In genomic region chr7:19001066-19001806, GRCm38 (mm10) we compare ENCODE assay signal across 9 mouse cellular contexts. TPM values are rescaled to one million over a fixed set of nuclear protein-coding genes. Genes with fewer than 3 reads are reported as not detected.
A peak's percentile ranks its signal among the peaks of the same experiment; 100 is the strongest.
DNase-seq lines count a peak whose midpoint lies in the region; ATAC-seq and TF ChIP-seq lines count a peak whose summit lies in the region.
"Had no signal": no experiment of that assay in that cellular context is flagged by ENCODE, and none has a peak within 500 bp of the region (broad histone marks: within the 10 kb centered on the region; RNA-seq: fewer than 3 reads in every experiment).

No protein-coding gene starts in this region.

- no peaks in the 10 kb centered on the region; the same call in 1 of the 2 replicates for H3K36me3 ChIP-seq in kidney, adult 2 months (ENCODE audit: control insufficient read depth, insufficient read depth, low read length)
- H3K36me3 ChIP-seq in lung, embryonic 16.5 days (ENCODE audit: control insufficient read depth, insufficient read depth, low read length) = peaks cover 9% of the 10 kb centered on the region
- peaks cover 7% of the 10 kb centered on the region; the same call in 1 of the 2 replicates for H3K36me3 ChIP-seq in small intestine, adult 2 months (ENCODE audit: control insufficient read depth, insufficient read depth, low read length)

- H3K27ac ChIP-seq in kidney, adult 2 months (ENCODE audit: insufficient read depth, low read depth, low read length) = peak overlapping the region; percentile 6; the same call in 1 of the 2 replicates
- H3K27ac ChIP-seq in lung, embryonic 16.5 days (ENCODE audit: low read length) = 0 out of 2 replicates have a peak overlapping the region, but pooled peaks have one; percentile 13
- peak overlapping the region; percentile 50 for H3K27ac ChIP-seq in small intestine, adult 2 months (ENCODE audit: insufficient read depth, low read depth, low read length)

- H3K27me3 ChIP-seq in kidney, adult 2 months (replicated peaks; ENCODE audit: control insufficient read depth, insufficient read depth, low read length) = no peaks in the 10 kb centered on the region
- H3K27me3 ChIP-seq in lung, embryonic 16.5 days (ENCODE audit: control insufficient read depth, insufficient read depth, low read depth, low read length) = no peaks in the 10 kb centered on the region
- H3K27me3 ChIP-seq in small intestine, adult 2 months (ENCODE audit: control insufficient read depth, insufficient read depth, low read length) = no peaks in the 10 kb centered on the region
- H3K27me3 ChIP-seq: Patski had no signal

- peak overlapping the region; percentile 41 for H3K4me3 ChIP-seq in kidney, adult 2 months (ENCODE audit: insufficient read depth, low read depth, low read length)
- H3K4me3 ChIP-seq in lung, embryonic 16.5 days (ENCODE audit: low read length) = peak overlapping the region; percentile 47
- peak overlapping the region; percentile 63 for H3K4me3 ChIP-seq in small intestine, adult 2 months (ENCODE audit: low read depth, low read length)

- peak; percentile 57 for DNase-seq in layer of hippocampus, adult 11-12 months (ENCODE audit: low spot score)
- no peak for DNase-seq in layer of hippocampus, adult 9-10 months (ENCODE audit: low spot score)
- peak; percentile 81 to 90 for DNase-seq in heart, adult 9 months (ENCODE audit: low spot score in 2 of 2)
- peak; percentile 82 for DNase-seq in kidney, adult 2 months
- no peak for DNase-seq in layer of hippocampus, postnatal 14 days (ENCODE audit: low spot score in 2 of 2)

- peak; percentile 64 for ATAC-seq in common myeloid progenitor, adult 5-6 weeks (replicated peaks; ENCODE audit: low read depth, poor library complexity, severe bottlenecking)
- ATAC-seq in lung, embryonic 16.5 days (ENCODE audit: low read depth) = no peak
- ATAC-seq: Patski had no signal

- no peak for TF ChIP-seq POLR2A in kidney, adult 2 months (IDR thresholded peaks at IDR 0.05; ENCODE audit: low read depth, low read length)
- TF ChIP-seq POLR2A in small intestine, adult 2 months (IDR thresholded peaks at IDR 0.05; ENCODE audit: low read depth, low read length) = no peak

- no peaks in the 10 kb centered on the region for H3K9me3 ChIP-seq in lung, embryonic 16.5 days (ENCODE audit: control insufficient read depth, low read length)

- 0 out of 2 replicates have a peak, but pooled peaks cover 6% of the 10 kb centered on the region for H3K4me1 ChIP-seq in kidney, adult 2 months (ENCODE audit: control insufficient read depth, insufficient read depth, low read length)
- H3K4me1 ChIP-seq in lung, embryonic 16.5 days (replicated peaks; ENCODE audit: control insufficient read depth, insufficient read depth, low read length) = peaks cover 27% of the 10 kb centered on the region
- H3K4me1 ChIP-seq in small intestine, adult 2 months (ENCODE audit: control insufficient read depth, insufficient read depth, insufficient read length, low read length) = peaks cover 26% of the 10 kb centered on the region

- H3K9ac ChIP-seq in lung, embryonic 16.5 days (ENCODE audit: low read length) = peak overlapping the region; percentile 66

- peak overlapping the region; percentile 47 for H3K4me2 ChIP-seq in lung, embryonic 16.5 days (ENCODE audit: low read depth, low read length)

- TF ChIP-seq CTCF in kidney, adult 2 months (conservative IDR thresholded peaks at IDR 0.05; ENCODE audit: insufficient read depth, insufficient read length, low read depth, low read length) = no peak
- TF ChIP-seq CTCF in small intestine, adult 2 months (IDR thresholded peaks at IDR 0.05; ENCODE audit: extremely low read depth, insufficient read length, insufficient replicate concordance, low read depth, low read length) = no peak

- 30% methylated on average over 18 of the region's 18 CpGs for WGBS in kidney, adult 2 months
- 36% methylated on average over 18 of the region's 18 CpGs for WGBS in lung, embryonic 16.5 days
- WGBS in small intestine, adult 2 months = 40% methylated on average over 18 of the region's 18 CpGs

RNA-seq across cellular contexts. Expression of gene Irf2bp1, which starts 2.6 kb away (rescaled TPM):
- 13.1 and 14.6 TPM in 2 replicates for total RNA-seq in common myeloid progenitor, adult 5-6 weeks (2017)
- 18.1 and 21.1 TPM in 2 replicates for polyA plus RNA-seq in kidney, adult 2 months (2012; rRNA removed)
- 16.0 and 16.5 TPM in 2 replicates for polyA plus RNA-seq in lung, embryonic 16.5 days (2015; fragmentation: Nextera tagmentation; extraction: Ambion mirVana)
- 17.0 and 25.8 TPM in 2 replicates for polyA plus RNA-seq in small intestine, adult 2 months (2012; rRNA removed)
- 10 to 100 TPM; 43.7 to 44.5 TPM for total RNA-seq in layer of hippocampus, postnatal 14 days (2021)

RNA-seq across cellular contexts. Expression of gene Mypop, which starts 10.2 kb away (rescaled TPM):
- total RNA-seq in common myeloid progenitor, adult 5-6 weeks (2017) = 0.64 TPM in 1 of 2 replicates, not detected in the other
- polyA plus RNA-seq in kidney, adult 2 months (2012; rRNA removed) = 7.6 and 8.7 TPM in 2 replicates
- polyA plus RNA-seq in lung, embryonic 16.5 days (2015; fragmentation: Nextera tagmentation; extraction: Ambion mirVana) = 2.1 and 2.8 TPM in 2 replicates
- 1.9 and 2.3 TPM in 2 replicates for polyA plus RNA-seq in small intestine, adult 2 months (2012; rRNA removed)
- 10 to 100 TPM; 35.6 to 40.5 TPM for total RNA-seq in layer of hippocampus, postnatal 14 days (2021)

RNA-seq across cellular contexts. Expression of gene Nanos2, which starts 14.0 kb away (rescaled TPM):
- total RNA-seq in common myeloid progenitor, adult 5-6 weeks (2017) = not detected in 2 replicates
- polyA plus RNA-seq in kidney, adult 2 months (2012; rRNA removed) = not detected in 2 replicates
- not detected in 2 replicates for polyA plus RNA-seq in lung, embryonic 16.5 days (2015; fragmentation: Nextera tagmentation; extraction: Ambion mirVana)
- polyA plus RNA-seq in small intestine, adult 2 months (2012; rRNA removed) = not detected in 2 replicates
- total RNA-seq in layer of hippocampus, postnatal 14 days (2021) = 1 to 10 TPM in 1 of 2 experiments, under 1 TPM in 1; 0.48 to 1.3 TPM
- polyA plus RNA-seq: Patski had no signal

RNA-seq across cellular contexts. Expression of gene Foxa3, which starts 22.1 kb away (rescaled TPM):
- total RNA-seq in common myeloid progenitor, adult 5-6 weeks (2017) = 0.50 TPM in 1 of 2 replicates, not detected in the other
- 0.13 and 0.16 TPM in 2 replicates for polyA plus RNA-seq in kidney, adult 2 months (2012; rRNA removed)
- polyA plus RNA-seq in lung, embryonic 16.5 days (2015; fragmentation: Nextera tagmentation; extraction: Ambion mirVana) = 2.3 TPM in 2 replicates
- 17.8 and 19.9 TPM in 2 replicates for polyA plus RNA-seq in small intestine, adult 2 months (2012; rRNA removed)
- total RNA-seq in layer of hippocampus, postnatal 14 days (2021) = not detected

RNA-seq across cellular contexts. Expression of gene Sympk, which starts 22.9 kb away (rescaled TPM):
- total RNA-seq in common myeloid progenitor, adult 5-6 weeks (2017) = 48.9 and 54.0 TPM in 2 replicates
- 59.8 and 68.9 TPM in 2 replicates for polyA plus RNA-seq in kidney, adult 2 months (2012; rRNA removed)
- 27.4 and 27.5 TPM in 2 replicates for polyA plus RNA-seq in lung, embryonic 16.5 days (2015; fragmentation: Nextera tagmentation; extraction: Ambion mirVana)
- 50.4 and 71.8 TPM in 2 replicates for polyA plus RNA-seq in small intestine, adult 2 months (2012; rRNA removed)
- total RNA-seq in layer of hippocampus, postnatal 14 days (2021) = 100 to 1,000 TPM; 103 to 105 TPM

Comparison
In these comparisons a context has a peak if more than half of its experiments do, and no peak if none do; other contexts are left out.
1. DNase-seq: peak in layer of hippocampus, adult 11-12 months (single experiment), heart, adult 9 months (2 of 2) and kidney, adult 2 months (single experiment); none in layer of hippocampus, adult 9-10 months (single experiment) and layer of hippocampus, postnatal 14 days (0 of 2).
2. Peak in every context shown above with its lines, with median percentiles within 50 percentile points of each other: H3K27ac ChIP-seq and H3K4me3 ChIP-seq.